Mouse (Mus musculus): ENCODE measurements at regions not wholly inside any gene's neighbourhood (a gene's known extent, or its start where the extent isn't known, plus 50 kb on each side); places are given as distances from the start of the nearest gene placed in this dataset.

- ATAC-seq (replicated peaks; ENCODE audit: poor library complexity, severe bottlenecking): peak; percentile 38
These were observed 57.3 kb downstream of the Bhlhe40 start for GRCm38 (mm10) chr6:108717681-108718080.

- peak; percentile 83 for ATAC-seq (replicated peaks; ENCODE audit: poor library complexity, severe bottlenecking)
These were observed 58.5 kb downstream of the Bhlhe40 start for GRCm38 (mm10) chr6:108718887-108719286.

GRCm38 (mm10) chr6:108719977-108720376 lies 59.5 kb downstream of the Bhlhe40 start:
- peak; percentile 30; the same call in 1 of the 2 replicates for ATAC-seq (replicated peaks; ENCODE audit: poor library complexity, severe bottlenecking)

- ATAC-seq (replicated peaks; ENCODE audit: poor library complexity, severe bottlenecking): no peak
These were observed 60.5 kb downstream of the Bhlhe40 start for GRCm38 (mm10) chr6:108720978-108721377.

GRCm38 (mm10) chr6:108721557-108721956 lies 61.1 kb downstream of the Bhlhe40 start:
- ATAC-seq (replicated peaks; ENCODE audit: poor library complexity, severe bottlenecking): no peak

GRCm38 (mm10) chr6:108723236-108723635 lies 59.7 kb upstream of the Arl8b start:
- ATAC-seq (replicated peaks; ENCODE audit: poor library complexity, severe bottlenecking): peak; percentile 20; the same call in 1 of the 2 replicates

GRCm38 (mm10) chr6:108723751-108724150 lies 59.1 kb upstream of the Arl8b start:
- no peak for ATAC-seq (replicated peaks; ENCODE audit: poor library complexity, severe bottlenecking)

- ATAC-seq (replicated peaks; ENCODE audit: poor library complexity, severe bottlenecking): no peak
These were observed 51.7 kb upstream of the Arl8b start for GRCm38 (mm10) chr6:108731107-108731630.
